Mouse (Mus musculus) intestine, postnatal 0 days (tissue): Measurements from ENCODE around the gene Tmem106c. TPM values are rescaled to one million over a fixed set of nuclear protein-coding genes. Genes with fewer than 3 reads are reported as not detected.
A peak's percentile ranks its signal among the peaks of the same experiment; 100 is the strongest.

Experiments
- ATAC-seq: fragments of 200-750 bp; cut with Nextera tagmentation; 2 replicates; pipeline ENCODE4 v1.8.0; 2017; ENCODE audit warnings: mild to moderate bottlenecking, moderate TSS enrichment, moderate library complexity
- H3K27ac ChIP-seq: fragments of 300-500 bp; sonication (generic); 2 replicates; pipeline ENCODE4 v1.5.1; 2014; ENCODE audit warnings: mild to moderate bottlenecking, low read depth, low read length, moderate library complexity
- H3K27me3 ChIP-seq: fragments of 300-500 bp; sonication (generic); replicated peaks from 2 replicates; pipeline ENCODE4 v1.6.1; 2014; ENCODE audit warnings: low read length, mixed read lengths; ENCODE audit not compliant: control insufficient read depth, insufficient read depth
- H3K36me3 ChIP-seq: fragments of 300-500 bp; sonication (generic); 2 replicates; pipeline ENCODE4 v1.6.1; 2014; ENCODE audit warnings: mild to moderate bottlenecking, moderate library complexity; ENCODE audit not compliant: control insufficient read depth, insufficient read depth
- H3K4me1 ChIP-seq: fragments of 300-500 bp; sonication (generic); replicated peaks from 2 replicates; pipeline ENCODE4 v1.6.1; 2014; ENCODE audit warnings: antibody characterized with exemption, low read length, mixed read lengths; ENCODE audit not compliant: control insufficient read depth, insufficient read depth
- H3K4me2 ChIP-seq: fragments of 300-500 bp; sonication (generic); replicated peaks from 2 replicates; pipeline ENCODE4 v1.6.1; 2014; ENCODE audit warnings: low read depth, mild to moderate bottlenecking, moderate library complexity
- H3K4me3 ChIP-seq: fragments of 300-500 bp; sonication (generic); 2 replicates; pipeline ENCODE4 v1.5.1; 2014; ENCODE audit warnings: low read depth, low read length
- H3K9ac ChIP-seq: fragments of 300-500 bp; sonication (generic); 2 replicates; pipeline ENCODE4 v1.6.1; 2014; ENCODE audit warnings: mild to moderate bottlenecking, low read depth, low read length
- H3K9me3 ChIP-seq: fragments of 300-500 bp; sonication (generic); 2 replicates; pipeline ENCODE4 v1.6.1; 2016; ENCODE audit warnings: mixed run types; ENCODE audit not compliant: control insufficient read depth
- CTCF ChIP-seq: sonication (generic); IDR thresholded peaks from 2 replicates; pipeline ENCODE4 v1.5.1; 2016; ENCODE audit warnings: low read depth, mild to moderate bottlenecking, control low read depth, antibody characterized with exemption, moderate library complexity
- WGBS: fragments of 180-500 bp; shearing (Covaris S2); extraction: QIAGEN DNeasy Blood & Tissue Kit; methylation state at CpG from one replicate; pipeline ENCODE4 v1.1.7; 2014; 5-methylcytosine and 5-hydroxymethylcytosine counted together
- polyA plus RNA-seq: library from polyadenylated mRNA; unstranded; fragments of >200 nt; fragmentation: Nextera tagmentation; extraction: Ambion mirVana; gene quantifications from 2 replicates; pipeline ENCODE4 v1.2.1, GENCODE M21; 2015

Gene Tmem106c
- polyA plus RNA-seq, 1 experiment from 2014 or later, result 33.3 TPM

DNA sequence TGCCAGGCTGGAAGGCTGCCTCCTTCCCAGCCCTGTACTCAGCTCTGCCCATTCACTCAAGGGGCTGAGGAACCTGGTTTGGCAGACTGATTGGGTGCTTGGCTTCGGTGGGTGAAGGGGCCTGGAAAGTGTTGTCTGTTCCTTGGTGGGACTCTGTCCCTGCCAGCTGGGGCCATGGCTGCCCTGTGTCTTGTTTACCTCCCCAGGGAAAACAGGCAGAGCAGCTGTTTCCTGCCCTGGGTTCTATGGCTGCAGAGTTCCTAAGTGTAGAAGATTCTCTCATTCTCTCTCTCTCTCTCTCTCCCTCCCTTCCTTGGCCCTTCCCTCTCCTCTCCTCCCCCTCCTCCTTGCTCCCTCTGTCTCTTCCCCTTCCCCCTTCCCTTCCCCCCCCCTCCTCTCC, 8.7 kb upstream of the Tmem106c start:
- no peak for TF ChIP-seq CTCF
- Histone ChIP-seq H3K9me3 (no peaks in the 10 kb centered on the region), H3K36me3 (no peaks in the 10 kb centered on the region), H3K27ac (no peak overlapping the region), H3K4me3 (no peak overlapping the region), H3K4me2 (no peak overlapping the region), H3K9ac (no peak overlapping the region), H3K4me1 (no peaks in the 10 kb centered on the region), H3K27me3 (no peaks in the 10 kb centered on the region)
- 57% methylated on average over 1 of the region's 1 CpGs for WGBS
- ATAC-seq, result no peak

DNA sequence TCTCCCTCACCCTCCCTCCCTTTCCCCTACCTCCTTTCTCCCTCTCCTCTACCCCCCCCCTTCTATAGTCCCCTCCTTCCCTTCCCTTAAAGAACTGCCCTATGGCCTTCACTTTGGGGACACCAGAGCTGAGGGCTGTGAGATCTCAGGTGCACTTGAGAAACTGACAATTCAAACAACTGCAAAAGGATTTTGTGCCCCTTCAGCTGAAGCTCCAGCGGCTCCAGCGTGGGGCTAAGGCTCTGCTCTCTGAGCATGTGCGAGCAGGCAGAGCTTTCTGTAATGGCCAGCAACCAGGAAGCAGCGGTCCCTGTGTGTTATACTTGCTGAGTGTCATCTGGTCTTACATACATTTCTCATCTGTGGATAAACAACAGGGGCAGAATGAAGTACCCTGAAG, 8.3 kb upstream of the Tmem106c start:
- H3K9ac ChIP-seq, result no peak overlapping the region
- WGBS, result 30% methylated on average over 4 of the region's 4 CpGs
- no peaks in the 10 kb centered on the region for H3K36me3 ChIP-seq
- no peak for ATAC-seq
- H3K27ac ChIP-seq, result no peak overlapping the region
- no peak for TF ChIP-seq CTCF
- no peaks in the 10 kb centered on the region for H3K9me3 ChIP-seq
- H3K4me3 ChIP-seq, result no peak overlapping the region
- no peaks in the 10 kb centered on the region for H3K27me3 ChIP-seq
- no peak overlapping the region for H3K4me2 ChIP-seq
- no peaks in the 10 kb centered on the region for H3K4me1 ChIP-seq

- Histone ChIP-seq H3K4me3 (no peak overlapping the region), H3K4me1 (no peaks in the 10 kb centered on the region), H3K27ac (no peak overlapping the region), H3K9ac (no peak overlapping the region), H3K36me3 (no peaks in the 10 kb centered on the region), H3K4me2 (no peak overlapping the region), H3K27me3 (no peaks in the 10 kb centered on the region), H3K9me3 (no peaks in the 10 kb centered on the region)
- no peak for TF ChIP-seq CTCF
- WGBS, result 64% methylated on average over 11 of the region's 11 CpGs
- no peak for ATAC-seq
Observed at GRCm38 (mm10) chr15:97956416-97956815, 7.6 kb upstream of the Tmem106c start.

DNA sequence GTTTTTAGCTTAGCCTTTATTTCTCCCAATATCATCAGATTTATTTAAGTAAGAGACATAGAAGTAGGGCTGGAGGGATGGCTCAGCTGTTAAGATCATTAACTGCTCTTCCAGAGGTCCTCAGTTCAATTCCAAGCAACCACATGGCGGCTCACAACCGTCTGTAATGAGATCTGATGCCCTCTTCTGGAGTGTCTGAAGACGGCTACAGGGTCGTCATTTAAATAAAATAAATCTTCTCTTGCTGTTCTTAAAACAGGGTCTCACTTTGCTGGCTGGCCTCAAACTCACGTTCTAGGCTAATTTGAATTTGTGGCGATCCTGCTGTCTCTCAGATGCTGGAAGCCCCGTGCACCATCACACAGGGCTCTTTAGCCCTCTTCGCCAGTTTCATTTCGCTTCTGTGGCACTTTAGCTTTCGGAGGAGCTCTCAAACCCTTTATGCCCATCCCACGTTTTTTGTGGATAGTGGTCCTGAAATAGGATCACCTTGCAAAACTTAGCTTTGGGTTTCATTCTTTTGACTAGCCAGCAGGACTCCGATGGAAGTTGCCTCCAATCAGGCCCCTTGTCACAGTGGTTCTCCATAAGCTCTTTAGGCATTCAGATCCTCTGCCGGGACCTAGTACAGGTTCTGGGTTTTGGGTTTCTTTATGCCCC, 541 bp upstream of the Tmem106c start:
- peak; percentile 45 for TF ChIP-seq CTCF

GRCm38 (mm10) chr15:97964836-97965187, 812 bp downstream of the Tmem106c start:
- no peaks in the 10 kb centered on the region; the same call in 1 of the 2 replicates for H3K36me3 ChIP-seq
- H3K9me3 ChIP-seq, result no peaks in the 10 kb centered on the region
- H3K27me3 ChIP-seq, result no peaks in the 10 kb centered on the region
- H3K27ac ChIP-seq, result no peak overlapping the region
- no peak for TF ChIP-seq CTCF
- ATAC-seq, result no peak; the same call in 1 of the 2 replicates
- WGBS, result 28% methylated on average over 7 of the region's 7 CpGs
- peak overlapping the region; percentile 72 for H3K4me3 ChIP-seq
- H3K9ac ChIP-seq, result peak overlapping the region; percentile 56; the same call in 1 of the 2 replicates
- no peaks in the 10 kb centered on the region for H3K4me1 ChIP-seq
- peak overlapping the region; percentile 94 for H3K4me2 ChIP-seq

More for the DNA sequence above, 541 bp upstream of the Tmem106c start:
- no peak for ATAC-seq
- 10% methylated on average over 13 of the region's 13 CpGs for WGBS
- peak overlapping the region; percentile 56 for H3K9ac ChIP-seq
- peak overlapping the region; percentile 72 for H3K4me3 ChIP-seq
- H3K36me3 ChIP-seq, result no peaks in the 10 kb centered on the region; the same call in 1 of the 2 replicates
- H3K4me1 ChIP-seq, result no peaks in the 10 kb centered on the region
- no peaks in the 10 kb centered on the region for H3K9me3 ChIP-seq
- peak overlapping the region; percentile 94 for H3K4me2 ChIP-seq
- H3K27me3 ChIP-seq, result no peaks in the 10 kb centered on the region
- no peak overlapping the region; the same call in 1 of the 2 replicates for H3K27ac ChIP-seq

- Histone ChIP-seq H3K27ac (no peak overlapping the region), H3K9me3 (no peaks in the 10 kb centered on the region), H3K36me3 (no peaks in the 10 kb centered on the region; the same call in 1 of the 2 replicates), H3K9ac (no peak overlapping the region), H3K4me1 (no peaks in the 10 kb centered on the region), H3K4me2 (no peak overlapping the region), H3K27me3 (no peaks in the 10 kb centered on the region), H3K4me3 (no peak overlapping the region)
- ATAC-seq, result no peak
- 73% methylated on average over 17 of the region's 17 CpGs for WGBS
- no peak for TF ChIP-seq CTCF
Observed at GRCm38 (mm10) chr15:97965311-97966045, 1.5 kb downstream of the Tmem106c start.
